Mouse (Mus musculus) lung, embryonic 16.5 days (tissue): ENCODE results near the gene Pgk1. TPM values are rescaled to one million over a fixed set of nuclear protein-coding genes. Genes with fewer than 3 reads are reported as not detected.
"Not testable (repeated sequence)": the region's sequence is repeated elsewhere in the genome, so short reads cannot be mapped to it uniquely, and the experiment has no call there.

Experiments used
- ATAC-seq: fragments of 200-750 bp; cut with Nextera tagmentation; 2 replicates; pipeline ENCODE4 v1.8.0; 2017; ENCODE audit warnings: low read depth, mild to moderate bottlenecking, moderate library complexity
- H3K27ac ChIP-seq: fragments of 300-500 bp; sonication (generic); 2 replicates; pipeline ENCODE4 v1.5.1; 2014; ENCODE audit warnings: mild to moderate bottlenecking, control low read depth, low read length
- H3K27me3 ChIP-seq: fragments of 300-500 bp; sonication (generic); 2 replicates; pipeline ENCODE4 v1.6.1; 2014; ENCODE audit warnings: low read depth, low read length, mixed read lengths; ENCODE audit not compliant: control insufficient read depth, insufficient read depth
- H3K36me3 ChIP-seq: fragments of 300-500 bp; sonication (generic); 2 replicates; pipeline ENCODE4 v1.6.1; 2014; ENCODE audit warnings: low read length; ENCODE audit not compliant: control insufficient read depth, insufficient read depth
- H3K4me1 ChIP-seq: fragments of 300-500 bp; sonication (generic); replicated peaks from 2 replicates; pipeline ENCODE4 v1.6.1; 2014; ENCODE audit warnings: low read length, mixed read lengths; ENCODE audit not compliant: control insufficient read depth, insufficient read depth
- H3K4me2 ChIP-seq: fragments of 300-500 bp; sonication (generic); 2 replicates; pipeline ENCODE4 v1.6.1; 2014; ENCODE audit warnings: low read depth, low read length, control low read depth
- H3K4me3 ChIP-seq: fragments of 300-500 bp; sonication (generic); 2 replicates; pipeline ENCODE4 v1.5.1; 2014; ENCODE audit warnings: mild to moderate bottlenecking, low read length, control low read depth
- H3K9ac ChIP-seq: fragments of 300-500 bp; sonication (generic); 2 replicates; pipeline ENCODE4 v1.6.1; 2014; ENCODE audit warnings: low read length, control low read depth
- H3K9me3 ChIP-seq: fragments of 300-500 bp; sonication (generic); 2 replicates; pipeline ENCODE4 v1.6.1; 2016; ENCODE audit warnings: low read length; ENCODE audit not compliant: control insufficient read depth
- WGBS: fragments of 180-500 bp; shearing (Covaris S2); extraction: QIAGEN DNeasy Blood & Tissue Kit; methylation state at CpG from one replicate; pipeline ENCODE4 v1.1.7; 2014; 5-methylcytosine and 5-hydroxymethylcytosine counted together
- polyA plus RNA-seq: library from polyadenylated mRNA; unstranded; fragments of >200 nt; fragmentation: Nextera tagmentation; extraction: Ambion mirVana; gene quantifications from 2 replicates; pipeline ENCODE4 v1.2.1, GENCODE M21; 2015

The Pgk1 gene
- polyA plus RNA-seq, 1 experiment from 2014 or later: 269 TPM

DNA sequence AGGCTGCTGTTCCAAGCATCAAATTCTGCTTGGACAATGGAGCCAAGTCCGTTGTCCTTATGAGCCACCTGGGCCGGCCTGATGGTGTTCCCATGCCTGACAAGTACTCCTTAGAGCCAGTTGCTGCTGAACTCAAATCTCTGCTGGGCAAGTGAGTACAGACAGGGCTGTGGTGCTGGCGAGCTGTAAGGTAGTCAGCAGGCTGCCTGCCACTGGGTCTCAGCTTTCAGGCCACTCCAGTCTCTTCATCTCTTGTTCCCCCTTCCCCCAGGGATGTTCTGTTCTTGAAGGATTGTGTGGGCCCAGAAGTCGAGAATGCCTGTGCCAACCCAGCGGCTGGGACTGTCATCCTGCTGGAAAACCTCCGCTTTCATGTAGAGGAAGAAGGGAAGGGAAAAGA lies 7.5 kb downstream of the Pgk1 start:
- not testable (repeated sequence) for H3K27ac ChIP-seq, H3K9ac ChIP-seq, H3K9me3 ChIP-seq, H3K27me3 ChIP-seq, H3K4me2 ChIP-seq, H3K4me1 ChIP-seq, ATAC-seq, H3K36me3 ChIP-seq, H3K4me3 ChIP-seq
- 69% methylated on average over 6 of the region's 6 CpGs for WGBS

GRCm38 (mm10) chrX:106197308-106197707 lies 10.4 kb downstream of the Pgk1 start:
- no peak overlapping the region for H3K27ac ChIP-seq
- no peaks in the 10 kb centered on the region for H3K27me3 ChIP-seq
- no peaks in the 10 kb centered on the region for H3K4me1 ChIP-seq
- H3K4me2 ChIP-seq: no peak overlapping the region
- H3K4me3 ChIP-seq: no peak overlapping the region
- H3K9me3 ChIP-seq: no peaks in the 10 kb centered on the region
- peaks cover 17% of the 10 kb centered on the region for H3K36me3 ChIP-seq
- no peak for ATAC-seq
- WGBS: 61% methylated on average over 5 of the region's 5 CpGs
- H3K9ac ChIP-seq: no peak overlapping the region

GRCm38 (mm10) chrX:106198904-106199303 lies 12.0 kb downstream of the Pgk1 start:
- H3K4me2 ChIP-seq: no peak overlapping the region
- no peak overlapping the region for H3K27ac ChIP-seq
- H3K4me1 ChIP-seq: no peaks in the 10 kb centered on the region
- no peak for ATAC-seq
- peaks cover 19% of the 10 kb centered on the region for H3K36me3 ChIP-seq
- H3K9ac ChIP-seq: no peak overlapping the region
- H3K4me3 ChIP-seq: no peak overlapping the region
- H3K27me3 ChIP-seq: no peaks in the 10 kb centered on the region
- WGBS: 79% methylated on average over 5 of the region's 5 CpGs
- no peaks in the 10 kb centered on the region for H3K9me3 ChIP-seq

GRCm38 (mm10) chrX:106209100-106209499 lies 22.2 kb downstream of the Pgk1 start:
- 74% methylated on average over 2 of the region's 2 CpGs for WGBS
- ATAC-seq: no peak
- Histone ChIP-seq H3K27ac (no peak overlapping the region), H3K9ac (no peak overlapping the region), H3K27me3 (no peaks in the 10 kb centered on the region), H3K36me3 (peaks cover 2% of the 10 kb centered on the region; the same call in 1 of the 2 replicates), H3K4me1 (no peaks in the 10 kb centered on the region), H3K4me2 (no peak overlapping the region), H3K9me3 (no peaks in the 10 kb centered on the region), H3K4me3 (no peak overlapping the region)

DNA sequence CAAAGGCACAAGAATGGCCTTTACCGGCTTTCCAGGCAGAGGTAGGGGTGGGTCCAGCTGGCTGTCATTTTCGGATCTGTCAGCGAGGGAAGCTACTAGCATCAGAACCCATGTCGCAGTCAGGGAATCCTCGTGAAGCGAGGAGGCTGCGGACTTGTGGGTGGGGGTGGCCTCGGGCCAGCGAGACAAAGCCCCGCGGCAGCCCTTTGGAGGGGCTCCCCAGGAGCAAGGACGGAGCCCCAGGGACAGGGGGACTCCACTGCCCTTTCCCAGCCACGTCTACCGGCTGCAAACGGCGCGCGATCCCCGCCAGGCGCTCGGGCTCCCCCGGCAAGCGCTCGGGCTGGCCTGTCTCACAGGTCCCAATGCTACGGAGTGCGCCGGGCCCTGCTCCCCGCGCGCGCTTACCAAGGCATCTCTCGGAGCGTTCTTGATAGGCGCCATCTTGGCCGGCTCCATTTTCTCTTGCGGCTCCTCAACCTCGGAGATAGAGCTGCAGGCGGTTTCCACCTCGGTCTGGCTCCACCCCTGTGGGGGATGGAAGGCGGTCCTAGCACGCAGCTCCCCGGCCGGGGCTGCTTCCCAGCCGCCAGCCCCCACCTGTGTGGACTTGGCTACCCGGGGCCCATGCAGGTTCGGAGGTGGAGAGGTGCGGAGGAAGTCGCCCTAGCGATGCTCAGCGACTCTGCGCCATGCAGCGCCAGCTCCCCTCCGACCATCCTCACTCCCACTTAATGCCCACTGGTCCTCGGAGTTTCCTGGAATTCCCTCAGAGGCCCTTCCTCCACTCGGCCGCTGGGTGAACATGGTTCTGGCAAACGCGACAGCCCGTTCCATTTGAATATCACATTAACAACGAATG lies 32.5 kb downstream of the Pgk1 start:
- Histone ChIP-seq H3K4me1 (no peaks in the 10 kb centered on the region), H3K9ac (peak overlapping the region; percentile 84), H3K27me3 (no peaks in the 10 kb centered on the region), H3K4me3 (peak overlapping the region; percentile 67), H3K27ac (peak overlapping the region; percentile 57), H3K36me3 (no peaks in the 10 kb centered on the region), H3K9me3 (peaks cover 5% of the 10 kb centered on the region), H3K4me2 (peak overlapping the region; percentile 49)
- ATAC-seq: peak; percentile 97
- WGBS: 13% methylated on average over 58 of the region's 60 CpGs

DNA sequence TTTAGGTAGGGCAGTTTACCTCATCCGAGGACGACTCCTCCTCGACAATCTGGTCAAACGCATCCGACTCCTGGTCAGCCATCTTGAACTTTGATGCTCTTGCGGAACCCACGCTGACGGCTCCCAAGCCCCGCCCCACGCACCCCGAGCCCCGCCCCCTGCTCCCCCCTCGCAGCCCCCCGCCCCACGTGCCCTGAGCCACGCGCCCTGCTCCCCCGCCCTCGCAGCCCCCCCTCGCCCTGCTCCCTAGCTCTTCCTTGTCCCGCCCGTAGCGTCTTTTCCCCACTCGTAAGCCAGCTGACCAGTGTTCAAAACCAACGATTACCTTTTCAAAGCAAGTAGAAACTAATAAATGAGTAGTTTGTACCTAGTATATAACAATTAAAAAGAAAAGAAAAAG lies 34.2 kb downstream of the Pgk1 start, which contains the start of gene Taf9b:
Gene Taf9b (minus strand): TSS at position 101 of the 400 bp plus-strand sequence.
- WGBS: 89% methylated on average over 22 of the region's 25 CpGs
- Histone ChIP-seq H3K27ac (no peak within 1 kb of the TSS), H3K9me3 (peaks cover 5% of the 10 kb centered on the region), H3K4me1 (no peaks in the 10 kb centered on the region), H3K36me3 (no peaks in the 10 kb centered on the region), H3K4me3 (peak within 1 kb of the TSS; percentile 67), H3K27me3 (no peaks in the 10 kb centered on the region; the same call in 1 of the 2 replicates), H3K9ac (peak within 1 kb of the TSS; percentile 84), H3K4me2 (peak within 1 kb of the TSS; percentile 49)
- no peak for ATAC-seq

Other genes starting within 250 kb of the Pgk1 start
- gene Magt1, start 175.2 kb upstream of the Pgk1 start, polyA plus RNA-seq: 66.9 and 67.0 TPM in 2 replicates
- gene Cox7b, start 171.4 kb upstream of the Pgk1 start, polyA plus RNA-seq: 347 and 357 TPM in 2 replicates
- gene Atp7a, start 159.8 kb upstream of the Pgk1 start, polyA plus RNA-seq: 26.7 and 27.9 TPM in 2 replicates
- gene Tlr13, start 43.9 kb upstream of the Pgk1 start, polyA plus RNA-seq: 1.2 and 1.4 TPM in 2 replicates
- 13.3 and 14.7 TPM in 2 replicates for gene Taf9b, start 34.1 kb downstream of the Pgk1 start, polyA plus RNA-seq
- not detected in 2 replicates for gene Fnd3c2, start 68.3 kb downstream of the Pgk1 start, polyA plus RNA-seq